Mouse (Mus musculus): Measurements from ENCODE around the gene Dus4l. TPM values are rescaled to one million over a fixed set of nuclear protein-coding genes. Genes with fewer than 3 reads are reported as not detected.

Gene Dus4l
- polyA plus RNA-seq, 1 experiment from 2014 or later, result 4.9 TPM

GRCm38 (mm10) chr12:31608138-31608537 lies 46.5 kb downstream of the Dus4l start:
- Histone ChIP-seq H3K9me3 (ENCODE audit: control insufficient read depth, low read length) (no peaks in the 10 kb centered on the region), H3K4me2 (replicated peaks; ENCODE audit: low read depth) (no peak overlapping the region), H3K36me3 (ENCODE audit: control insufficient read depth, insufficient read depth, low read length) (no peaks in the 10 kb centered on the region), H3K4me3 (ENCODE audit: low read depth, low read length) (no peak overlapping the region), H3K4me1 (replicated peaks; ENCODE audit: control insufficient read depth, insufficient read depth) (no peaks in the 10 kb centered on the region), H3K27ac (replicated peaks) (no peak overlapping the region), H3K9ac (ENCODE audit: low read length) (no peak overlapping the region), H3K27me3 (ENCODE audit: control insufficient read depth, insufficient read depth, low read length) (no peaks in the 10 kb centered on the region)
- DNase-seq (ENCODE audit: low spot score) (no peak), ATAC-seq (ENCODE audit: low FRiP score, low TSS enrichment) (no peak)
- no peak for TF ChIP-seq CTCF (IDR thresholded peaks at IDR 0.05; ENCODE audit: low read depth)
- no peak for TF ChIP-seq EP300 (optimal IDR thresholded peaks at IDR 0.05)
- 59% methylated on average over 3 of the region's 3 CpGs for WGBS

GRCm38 (mm10) chr12:31604894-31605293 lies 49.7 kb downstream of the Dus4l start:
- Histone ChIP-seq H3K27ac (replicated peaks) (no peak overlapping the region), H3K9ac (ENCODE audit: low read length) (no peak overlapping the region), H3K4me3 (ENCODE audit: low read depth, low read length) (no peak overlapping the region), H3K4me1 (replicated peaks; ENCODE audit: control insufficient read depth, insufficient read depth) (no peaks in the 10 kb centered on the region), H3K27me3 (ENCODE audit: control insufficient read depth, insufficient read depth, low read length) (no peaks in the 10 kb centered on the region), H3K9me3 (ENCODE audit: control insufficient read depth, low read length) (no peaks in the 10 kb centered on the region), H3K36me3 (ENCODE audit: control insufficient read depth, insufficient read depth, low read length) (no peaks in the 10 kb centered on the region), H3K4me2 (replicated peaks; ENCODE audit: low read depth) (no peak overlapping the region)
- DNase-seq (ENCODE audit: low spot score) (no peak), ATAC-seq (ENCODE audit: low FRiP score, low TSS enrichment) (no peak)
- no peak for TF ChIP-seq CTCF (IDR thresholded peaks at IDR 0.05; ENCODE audit: low read depth)
- TF ChIP-seq EP300 (optimal IDR thresholded peaks at IDR 0.05), result no peak
- WGBS, result 74% methylated on average over 3 of the region's 3 CpGs

- no peak overlapping the region for H3K4me3 ChIP-seq (ENCODE audit: low read depth, low read length)
- no peak overlapping the region for H3K27ac ChIP-seq (replicated peaks)
- DNase-seq (ENCODE audit: low spot score), result no peak
- no peak overlapping the region for H3K9ac ChIP-seq (ENCODE audit: low read length)
- no peak for TF ChIP-seq EP300 (optimal IDR thresholded peaks at IDR 0.05)
- no peak for TF ChIP-seq CTCF (IDR thresholded peaks at IDR 0.05; ENCODE audit: low read depth)
- no peaks in the 10 kb centered on the region for H3K27me3 ChIP-seq (ENCODE audit: control insufficient read depth, insufficient read depth, low read length)
- no peaks in the 10 kb centered on the region for H3K4me1 ChIP-seq (replicated peaks; ENCODE audit: control insufficient read depth, insufficient read depth)
- no peak overlapping the region for H3K4me2 ChIP-seq (replicated peaks; ENCODE audit: low read depth)
- no peaks in the 10 kb centered on the region for H3K9me3 ChIP-seq (ENCODE audit: control insufficient read depth, low read length)
- ATAC-seq (ENCODE audit: low FRiP score, low TSS enrichment), result no peak
- WGBS, result 39% methylated on average over 6 of the region's 6 CpGs
- no peaks in the 10 kb centered on the region for H3K36me3 ChIP-seq (ENCODE audit: control insufficient read depth, insufficient read depth, low read length)
These were observed 51.0 kb downstream of the Dus4l start for GRCm38 (mm10) chr12:31603586-31603985.

- no peaks in the 10 kb centered on the region for H3K9me3 ChIP-seq (ENCODE audit: control insufficient read depth, low read length)
- H3K9ac ChIP-seq (ENCODE audit: low read length), result no peak overlapping the region
- 87% methylated on average over 3 of the region's 3 CpGs for WGBS
- no peak overlapping the region for H3K4me3 ChIP-seq (ENCODE audit: low read depth, low read length)
- no peaks in the 10 kb centered on the region for H3K27me3 ChIP-seq (ENCODE audit: control insufficient read depth, insufficient read depth, low read length)
- no peak overlapping the region for H3K4me2 ChIP-seq (replicated peaks; ENCODE audit: low read depth)
- no peak for DNase-seq (ENCODE audit: low spot score)
- no peak overlapping the region for H3K27ac ChIP-seq (replicated peaks)
- H3K4me1 ChIP-seq (replicated peaks; ENCODE audit: control insufficient read depth, insufficient read depth), result no peaks in the 10 kb centered on the region
- TF ChIP-seq EP300 (optimal IDR thresholded peaks at IDR 0.05) (no peak), CTCF (IDR thresholded peaks at IDR 0.05; ENCODE audit: low read depth) (no peak)
- no peak for ATAC-seq (ENCODE audit: low FRiP score, low TSS enrichment)
- no peaks in the 10 kb centered on the region for H3K36me3 ChIP-seq (ENCODE audit: control insufficient read depth, insufficient read depth, low read length)
These were observed 60.3 kb downstream of the Dus4l start for GRCm38 (mm10) chr12:31594296-31594695.

- DNase-seq (ENCODE audit: low spot score), result no peak
- Histone ChIP-seq H3K27ac (replicated peaks) (no peak overlapping the region), H3K27me3 (ENCODE audit: control insufficient read depth, insufficient read depth, low read length) (no peaks in the 10 kb centered on the region), H3K9me3 (ENCODE audit: control insufficient read depth, low read length) (no peaks in the 10 kb centered on the region), H3K36me3 (ENCODE audit: control insufficient read depth, insufficient read depth, low read length) (no peaks in the 10 kb centered on the region), H3K4me2 (replicated peaks; ENCODE audit: low read depth) (no peak overlapping the region), H3K9ac (ENCODE audit: low read length) (no peak overlapping the region), H3K4me1 (replicated peaks; ENCODE audit: control insufficient read depth, insufficient read depth) (no peaks in the 10 kb centered on the region), H3K4me3 (ENCODE audit: low read depth, low read length) (no peak overlapping the region)
- TF ChIP-seq EP300 (optimal IDR thresholded peaks at IDR 0.05) (no peak), CTCF (IDR thresholded peaks at IDR 0.05; ENCODE audit: low read depth) (no peak)
- 17% methylated on average over 3 of the region's 3 CpGs for WGBS
- ATAC-seq (ENCODE audit: low FRiP score, low TSS enrichment), result no peak
These were observed 62.6 kb downstream of the Dus4l start for GRCm38 (mm10) chr12:31592011-31592410.

Other genes with a start within 250 kb of the Dus4l start
- gene Cbll1, start 155.2 kb downstream of the Dus4l start, polyA plus RNA-seq (2015; fragmentation: Nextera tagmentation; extraction: Ambion mirVana), result 6.1 and 6.4 TPM in 2 replicates
- gene Slc26a4, start 94.9 kb downstream of the Dus4l start, polyA plus RNA-seq (2015; fragmentation: Nextera tagmentation; extraction: Ambion mirVana), result 0.16 and 0.29 TPM in 2 replicates
- 40.1 and 40.4 TPM in 2 replicates for gene Bcap29, start 20.2 kb downstream of the Dus4l start, polyA plus RNA-seq (2015; fragmentation: Nextera tagmentation; extraction: Ambion mirVana)
- 14.4 and 16.1 TPM in 2 replicates for gene Cog5, start within 50 bp of the Dus4l start, polyA plus RNA-seq (2015; fragmentation: Nextera tagmentation; extraction: Ambion mirVana)
- 1.5 and 1.7 TPM in 2 replicates for gene Gpr22, start 59.1 kb upstream of the Dus4l start, polyA plus RNA-seq (2015; fragmentation: Nextera tagmentation; extraction: Ambion mirVana)